Mouse (Mus musculus) granulocyte monocyte progenitor cell, adult 5-6 weeks (primary cell): Measurements from ENCODE around the gene Epha3. TPM values are rescaled to one million over a fixed set of nuclear protein-coding genes. Genes with fewer than 3 reads are reported as not detected.

Source experiments
- ATAC-seq: replicated peaks from 2 replicates; pipeline ENCODE4 v1.8.0; 2016; ENCODE audit warnings: mild to moderate bottlenecking, moderate TSS enrichment, inconsistent platforms; ENCODE audit not compliant: poor library complexity, severe bottlenecking
- total RNA-seq, 2 experiments: library from RNA; stranded (forward) in 1 of 2; stranded (reverse) in 1 of 2; fragments of 200-712, 200-1000 nt in 1 of 2; fragments of >200 nt in 1 of 2; fragmentation: Nextera tagmentation in 1 of 2; gene quantifications; 2 replicates each; pipeline ENCODE4 v1.2.3; 2014 to 2017

Epha3 gene
- total RNA-seq (2014; fragmentation: Nextera tagmentation) (not detected in 2 replicates), total RNA-seq (2017) (not detected in 2 replicates)

DNA sequence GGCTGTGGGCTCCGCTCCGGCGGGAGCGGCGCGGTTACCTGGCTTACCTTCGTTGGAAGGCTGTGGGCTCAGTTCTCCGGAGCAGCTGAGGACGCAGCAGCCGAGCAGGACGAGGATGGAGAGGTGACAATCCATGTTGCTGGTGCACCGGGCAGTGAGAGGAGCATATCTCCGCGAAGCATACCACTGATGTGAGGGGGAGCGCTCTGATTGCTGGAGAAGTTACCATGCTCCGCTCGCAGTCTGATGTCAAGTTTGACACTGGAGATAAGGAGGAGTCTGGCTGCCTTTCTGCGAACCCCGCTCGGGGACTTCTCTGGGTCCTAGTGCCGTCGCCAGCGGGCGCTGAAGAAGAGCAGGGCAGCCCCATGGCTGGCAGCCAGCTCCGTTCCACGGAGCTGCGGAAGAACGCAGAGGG lies at the start of gene Epha3:
Gene Epha3, minus strand, starts transcription at position 263 of the 418 bp plus-strand sequence.
- ATAC-seq = peak; percentile 88

DNA sequence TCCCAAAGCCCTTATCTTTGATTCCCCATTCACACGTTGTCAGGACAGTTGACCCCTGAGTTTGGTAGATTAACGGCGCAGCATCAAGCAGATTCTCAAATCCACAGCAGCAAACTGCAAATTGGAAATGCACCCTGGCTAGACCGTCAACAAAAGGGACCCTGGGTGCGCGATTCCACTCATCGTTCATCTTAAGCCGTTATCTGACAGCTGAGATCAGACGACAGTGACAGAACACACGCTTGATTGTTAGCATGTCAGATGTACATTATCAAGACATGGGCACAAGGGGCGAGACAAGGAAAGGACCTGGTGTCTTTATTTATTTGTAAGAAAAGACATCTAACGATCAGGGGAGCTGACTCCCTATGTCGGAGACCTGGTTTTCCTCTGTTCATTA lies 39.5 kb upstream of the Epha3 start:
- ATAC-seq = no peak

DNA sequence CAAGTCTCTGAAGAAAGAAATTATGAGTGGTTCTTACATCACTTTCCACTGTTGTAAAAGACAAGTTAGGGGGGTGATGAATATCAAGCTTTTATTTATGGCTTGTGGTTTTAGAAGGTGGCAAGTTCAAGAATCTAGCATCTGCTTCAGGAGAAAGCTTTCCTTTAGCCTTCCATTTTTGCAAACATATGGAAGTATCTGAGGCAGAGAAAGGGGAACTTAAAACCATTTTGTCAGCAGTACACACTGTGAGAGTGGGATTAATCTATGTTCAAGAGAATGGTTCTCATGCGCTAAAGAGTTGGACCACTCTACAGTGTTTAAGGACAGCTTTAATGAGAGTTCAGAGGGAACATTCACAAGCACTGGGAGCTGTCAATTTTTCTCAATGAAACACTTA lies 17.2 kb upstream of the Epha3 start:
- no peak for ATAC-seq

DNA sequence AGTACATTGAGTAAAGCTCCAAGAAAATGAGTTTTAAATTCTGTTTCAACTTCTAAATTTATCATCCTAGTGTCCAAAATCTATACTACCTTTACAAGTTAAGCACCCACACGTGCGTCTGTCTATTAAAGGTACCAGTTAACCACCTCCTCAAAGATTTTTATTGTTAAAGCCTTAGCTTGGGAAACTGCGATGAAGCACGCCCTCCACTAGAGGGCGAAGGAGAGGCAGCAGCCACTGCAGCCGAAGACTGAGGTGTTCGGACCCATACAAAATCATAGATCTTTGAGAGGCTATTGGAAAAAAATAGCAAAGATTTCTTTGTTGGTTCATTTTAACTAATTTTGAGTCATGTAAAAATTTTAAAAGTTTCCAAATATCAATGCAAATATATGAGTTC lies 8.3 kb upstream of the Epha3 start:
- ATAC-seq = peak; percentile 88

DNA sequence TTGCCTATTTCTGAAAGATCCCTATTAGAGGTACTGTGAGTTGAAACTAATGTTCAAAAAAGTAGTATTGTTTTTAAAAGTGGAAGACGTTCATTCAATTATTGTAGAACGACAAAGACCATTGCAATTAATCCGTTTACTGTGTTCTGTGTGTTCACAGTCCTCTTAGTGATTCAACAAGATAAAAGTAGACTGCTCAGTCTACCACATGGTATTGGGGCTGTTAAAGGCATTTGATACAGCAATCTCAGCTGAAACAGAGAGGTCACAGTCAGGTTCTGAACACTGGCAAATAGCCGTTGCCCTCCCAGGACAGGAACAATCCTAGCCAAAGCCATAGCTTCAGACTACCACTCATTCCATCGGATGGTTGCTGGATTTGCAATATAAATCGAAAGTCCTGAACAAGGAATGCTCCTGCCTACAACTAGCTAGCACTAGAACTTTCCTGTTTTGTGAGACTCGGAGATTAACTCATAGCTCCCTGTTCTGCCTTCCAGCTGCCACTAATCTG lies 545 bp upstream of the Epha3 start:
- ATAC-seq = no peak

DNA sequence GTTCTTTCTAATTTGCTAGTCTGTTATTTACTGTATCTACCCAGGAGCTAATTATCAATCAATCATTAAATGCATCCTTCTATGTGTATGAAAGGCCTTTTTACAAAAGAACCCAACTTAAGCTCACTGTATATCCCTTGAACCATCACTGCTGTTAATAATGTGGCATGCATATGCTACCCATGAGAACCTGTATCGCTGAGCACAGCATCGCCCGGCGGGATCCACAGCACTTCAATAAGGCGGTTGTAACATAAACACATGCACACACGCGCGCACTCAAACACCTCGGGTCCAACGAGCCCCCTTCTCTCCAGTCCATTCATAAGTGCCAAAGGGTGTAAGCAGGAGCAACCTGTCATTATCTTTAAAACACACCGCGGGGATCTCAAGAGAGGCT lies 794 bp downstream of the Epha3 start:
- ATAC-seq = no peak

DNA sequence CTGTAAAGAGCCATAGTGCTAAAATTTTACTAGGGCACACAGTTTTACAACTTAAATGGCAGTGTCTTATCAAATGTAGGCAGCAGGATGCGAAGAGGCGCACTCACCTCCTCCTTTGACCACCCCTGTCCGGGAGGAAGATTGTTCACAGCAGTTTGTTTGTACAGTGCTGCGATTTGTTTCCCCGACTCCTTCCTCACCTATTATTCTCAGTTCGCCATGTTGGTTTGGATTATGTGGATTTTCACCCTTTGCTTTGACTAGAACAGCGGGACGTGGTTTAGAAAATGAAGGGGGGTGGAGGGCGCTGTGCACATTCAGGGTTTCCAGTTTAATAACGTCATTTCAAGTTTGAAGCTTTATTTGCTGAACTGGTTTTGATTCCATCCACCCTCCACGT lies 6.4 kb downstream of the Epha3 start:
- no peak for ATAC-seq

DNA sequence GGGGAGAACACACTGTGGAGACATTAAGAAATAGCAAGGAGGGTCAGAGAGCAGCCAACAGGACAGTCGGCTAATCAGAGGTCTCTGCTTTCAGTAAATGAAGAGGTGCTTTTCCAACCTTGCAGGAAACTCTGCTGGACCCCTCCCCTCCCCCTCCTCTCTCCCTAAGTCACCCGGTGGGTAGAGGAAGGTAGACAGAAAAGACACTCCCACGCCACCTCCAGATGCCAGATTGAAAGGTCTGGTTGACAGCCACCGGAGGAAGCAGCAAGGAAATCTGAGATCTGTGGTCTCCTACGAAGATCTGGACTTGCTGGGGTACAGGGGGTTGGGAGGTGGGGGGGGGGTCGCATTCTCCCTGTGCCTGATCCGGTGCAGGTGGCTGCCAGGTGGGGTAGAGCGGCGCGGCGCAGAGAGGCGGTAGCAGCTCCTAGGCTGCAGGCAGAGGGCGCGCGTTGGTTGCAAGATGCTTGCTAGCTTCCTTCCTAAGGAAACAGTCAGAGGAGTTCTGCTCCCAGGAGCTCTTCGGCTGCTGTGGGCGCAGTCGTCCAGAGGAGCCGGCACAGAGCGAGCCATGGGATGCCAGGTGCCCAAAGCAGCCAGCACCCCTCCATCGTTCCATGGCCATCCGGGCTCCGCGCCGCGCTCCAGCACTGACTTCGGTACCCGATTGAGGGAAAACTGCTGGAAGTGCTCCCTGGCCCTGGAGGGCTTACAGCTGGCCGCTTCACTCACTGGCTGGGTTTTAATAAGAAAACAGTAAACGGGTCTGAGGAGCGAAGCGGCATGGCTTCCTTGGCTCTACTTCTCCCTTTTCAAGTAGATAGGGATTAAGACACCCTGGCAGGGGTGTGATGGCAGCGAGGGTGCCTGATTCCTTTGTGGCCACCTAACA lies 7.1 kb downstream of the Epha3 start:
- ATAC-seq = peak; percentile 65

DNA sequence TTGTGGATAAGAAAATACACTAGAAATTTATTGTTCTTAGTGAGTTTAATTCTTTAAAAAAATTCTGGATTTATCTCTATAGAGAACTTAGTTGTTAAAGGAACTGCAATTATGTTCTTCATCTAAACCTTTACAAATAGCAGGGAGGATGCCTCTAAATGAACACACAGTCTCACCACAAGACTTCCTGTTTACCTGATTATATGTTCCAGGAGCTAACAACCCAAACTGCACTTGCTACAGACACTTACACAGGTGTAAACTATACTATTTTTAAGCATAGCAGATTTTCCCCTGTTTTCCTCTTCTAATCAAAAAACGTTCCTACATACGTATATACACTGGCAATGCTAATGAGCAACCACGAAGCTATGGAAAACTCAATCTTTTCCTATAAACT lies 13.7 kb downstream of the Epha3 start:
- ATAC-seq = no peak

DNA sequence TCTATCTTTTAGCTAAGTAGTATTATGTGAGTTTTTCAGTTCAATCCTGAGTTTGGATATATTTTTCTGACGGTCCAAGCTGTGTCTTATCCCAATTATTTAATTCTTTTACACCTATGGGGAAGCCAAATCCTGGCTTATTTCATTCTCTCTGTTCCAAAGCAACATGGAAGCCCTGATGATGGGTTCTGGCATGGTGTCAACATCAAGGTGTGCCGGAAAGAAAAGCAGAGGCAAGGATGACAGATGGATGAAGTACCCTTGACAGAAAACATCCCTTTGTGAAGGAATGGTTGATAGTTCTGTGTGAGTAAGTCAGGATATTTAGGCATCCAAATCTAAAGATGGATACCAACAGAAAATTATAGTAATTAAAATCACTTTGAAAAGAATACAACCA lies 21.1 kb downstream of the Epha3 start:
- no peak for ATAC-seq

DNA sequence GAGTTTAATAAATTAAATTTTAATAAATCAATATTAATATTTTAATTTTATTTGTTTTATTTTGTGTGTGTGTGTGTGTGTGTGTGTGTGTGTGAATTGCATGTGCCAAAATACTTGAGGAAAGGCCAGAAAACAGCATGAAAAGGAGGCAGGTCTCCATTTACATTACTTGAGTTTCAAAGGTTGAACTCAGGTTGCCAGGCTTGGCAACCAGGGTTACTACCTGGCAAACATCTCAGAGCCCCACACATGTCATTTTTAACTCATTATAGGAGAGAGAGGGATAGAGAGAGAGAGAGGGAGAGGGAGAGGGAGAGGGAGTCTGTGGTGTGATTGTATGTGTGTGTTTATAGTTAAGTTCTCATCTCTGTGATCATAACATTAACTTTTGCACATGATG lies 26.5 kb downstream of the Epha3 start:
- ATAC-seq = no peak

DNA sequence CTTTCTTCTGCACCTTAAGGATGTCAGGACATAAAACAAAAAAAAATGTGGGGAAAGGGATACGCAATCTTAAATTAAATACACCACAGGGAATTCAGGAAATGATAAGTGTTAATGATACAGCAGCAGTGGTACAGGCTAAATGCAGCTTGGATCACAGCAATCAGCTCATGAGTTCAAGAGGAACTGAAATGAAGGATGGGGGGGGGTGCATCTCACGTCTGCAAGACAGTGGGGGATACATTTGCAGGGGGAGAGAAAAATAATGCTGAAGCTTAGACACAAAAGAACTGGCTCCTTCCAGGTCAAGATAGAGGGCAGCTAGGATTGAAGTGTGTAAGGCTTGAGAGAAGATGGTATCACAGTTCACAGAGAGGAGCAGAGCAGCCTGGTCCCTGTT lies 42.8 kb downstream of the Epha3 start:
- ATAC-seq = no peak

DNA sequence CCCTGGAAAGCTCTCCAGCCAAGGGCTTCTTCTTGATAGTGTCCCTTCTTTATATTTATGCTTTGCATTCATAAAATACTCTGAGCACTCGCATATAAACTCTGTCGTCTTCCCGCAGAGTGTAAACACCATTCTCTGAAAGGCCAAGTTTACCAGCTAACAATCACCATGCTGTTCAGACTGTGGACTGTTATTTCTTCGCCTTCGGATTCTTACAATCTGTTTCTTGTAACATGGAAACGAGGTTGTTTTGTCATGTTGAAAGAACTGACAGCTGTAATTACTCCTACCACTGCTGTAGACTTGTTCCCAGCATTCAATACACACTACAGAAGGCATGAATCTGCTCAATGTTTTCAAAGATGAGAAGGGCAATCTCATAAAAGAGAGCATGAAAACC lies 46.4 kb downstream of the Epha3 start:
- ATAC-seq = no peak

DNA sequence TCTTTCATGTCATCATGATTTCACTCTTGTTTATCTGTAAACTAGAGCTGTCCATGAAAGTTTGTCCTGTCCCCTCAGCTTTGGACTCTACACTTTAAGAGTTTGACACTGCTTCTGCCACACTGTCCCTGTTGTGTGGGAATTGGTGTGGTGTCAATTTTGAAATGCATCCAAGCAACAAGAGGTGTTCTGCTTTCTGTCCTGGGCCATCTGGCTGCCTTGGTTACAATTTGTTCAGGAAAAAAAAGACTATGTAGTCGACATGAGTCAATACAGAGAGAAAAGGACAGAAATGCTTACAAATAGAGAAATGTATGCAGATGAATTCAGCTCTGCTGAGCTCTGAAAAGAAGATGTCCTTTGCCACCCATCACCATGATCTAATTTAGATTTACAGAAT lies 47.3 kb downstream of the Epha3 start:
- ATAC-seq = no peak

DNA sequence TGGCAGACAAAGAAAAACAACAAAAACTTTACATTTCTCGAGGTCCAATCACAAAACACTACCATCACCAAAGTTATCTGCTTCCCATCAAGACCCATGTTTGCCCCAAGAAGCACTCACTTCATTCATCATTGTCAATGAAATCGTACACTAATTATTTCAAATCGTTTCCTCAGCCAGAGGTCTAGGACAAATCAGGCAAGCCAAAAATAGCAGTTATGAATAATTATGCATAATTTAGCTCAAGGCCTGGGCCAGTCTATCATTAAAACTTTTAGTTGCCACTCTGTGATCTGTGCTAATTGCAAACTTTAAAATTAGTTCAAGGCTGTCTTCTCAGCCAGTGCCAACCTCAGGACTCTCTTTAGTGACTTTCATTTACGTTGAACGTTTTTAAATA lies 54.1 kb downstream of the Epha3 start:
- no peak for ATAC-seq

DNA sequence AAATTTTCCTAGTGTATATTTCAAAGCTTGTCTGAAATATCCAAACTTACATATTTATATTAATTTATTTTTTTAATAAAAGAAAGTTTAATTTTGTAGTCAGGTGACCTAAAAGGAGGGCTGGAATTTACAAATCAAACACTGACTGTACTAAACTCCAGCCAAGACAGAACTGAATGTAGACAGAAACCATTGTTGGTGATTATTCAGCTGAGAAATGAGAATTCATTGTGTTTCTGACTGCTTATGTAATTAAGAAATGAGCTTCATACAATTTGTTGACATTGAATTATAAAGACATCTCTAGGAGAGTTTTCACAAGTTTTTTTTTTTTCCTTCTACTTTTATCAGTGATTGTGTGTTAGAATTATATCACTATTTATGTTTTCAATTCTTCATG lies 55.0 kb downstream of the Epha3 start:
- no peak for ATAC-seq

DNA sequence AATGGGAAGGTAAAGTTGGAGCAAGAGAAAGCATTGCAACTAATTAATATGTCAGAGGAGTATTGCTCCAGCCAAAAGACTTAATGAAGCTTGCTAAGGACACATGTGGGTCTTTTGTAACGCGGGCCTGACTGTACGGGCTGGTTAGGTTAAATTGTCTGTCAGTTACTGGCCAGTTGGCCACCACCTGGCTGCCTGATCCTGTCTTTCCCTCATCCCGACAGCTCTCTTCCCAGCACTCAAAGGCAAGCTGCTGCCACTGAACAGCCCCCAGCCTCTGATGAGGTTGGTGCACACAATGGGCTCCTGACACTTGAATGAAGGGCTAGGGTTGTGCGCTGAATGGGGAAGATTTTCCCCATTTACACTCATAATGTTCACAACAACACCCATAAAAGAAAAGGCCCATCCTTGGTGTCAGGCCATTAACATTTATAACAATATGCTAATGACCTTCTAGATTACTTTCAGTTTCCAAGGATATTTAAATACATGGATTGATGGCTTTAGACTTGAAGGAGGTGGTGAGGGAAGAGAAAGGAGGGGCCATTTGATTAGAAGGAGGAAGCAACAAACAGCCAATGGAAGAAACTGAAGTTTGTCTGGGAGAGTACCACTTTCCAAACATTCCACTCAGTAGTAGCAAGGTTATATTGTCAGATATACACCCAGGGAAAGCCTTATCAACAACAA lies 57.4 kb downstream of the Epha3 start:
- no peak for ATAC-seq

DNA sequence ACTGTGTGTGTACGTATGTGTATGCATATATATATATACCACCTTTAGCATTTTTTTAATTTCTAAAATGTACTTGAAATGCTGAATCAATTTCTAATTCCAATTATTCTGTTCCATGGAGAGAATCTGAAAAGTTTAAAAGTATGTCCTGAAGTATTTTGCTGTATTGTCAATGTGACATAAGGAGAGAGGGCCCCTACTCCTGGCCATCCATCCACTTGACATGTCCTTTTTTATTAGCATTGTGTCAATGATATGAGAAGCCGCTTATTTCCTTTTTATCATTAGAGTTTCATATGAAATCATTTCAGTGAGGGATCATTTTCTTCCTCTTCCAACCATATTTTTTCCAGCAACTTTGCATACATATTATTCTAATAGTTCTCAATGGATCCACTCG lies 58.0 kb downstream of the Epha3 start:
- ATAC-seq = no peak

DNA sequence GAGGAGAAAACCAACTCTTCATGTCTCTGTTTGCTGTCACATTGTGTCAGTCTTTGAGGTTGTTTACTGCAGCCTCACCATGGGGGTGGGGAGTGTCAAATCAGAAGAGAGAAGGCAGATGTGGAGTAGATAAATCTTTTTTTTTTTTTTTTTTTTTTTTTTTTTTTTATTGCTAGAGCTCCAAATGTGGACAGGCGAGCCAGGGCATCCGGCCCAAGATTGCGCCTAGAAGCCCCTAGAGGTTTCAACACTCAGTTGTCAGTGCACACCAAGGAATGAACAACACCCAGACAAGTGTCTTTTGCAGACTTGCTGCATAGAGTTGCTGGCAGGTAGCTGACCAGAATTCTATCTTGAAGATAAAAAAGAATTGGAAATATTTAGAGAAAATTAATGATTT lies 62.5 kb downstream of the Epha3 start:
- no peak for ATAC-seq

DNA sequence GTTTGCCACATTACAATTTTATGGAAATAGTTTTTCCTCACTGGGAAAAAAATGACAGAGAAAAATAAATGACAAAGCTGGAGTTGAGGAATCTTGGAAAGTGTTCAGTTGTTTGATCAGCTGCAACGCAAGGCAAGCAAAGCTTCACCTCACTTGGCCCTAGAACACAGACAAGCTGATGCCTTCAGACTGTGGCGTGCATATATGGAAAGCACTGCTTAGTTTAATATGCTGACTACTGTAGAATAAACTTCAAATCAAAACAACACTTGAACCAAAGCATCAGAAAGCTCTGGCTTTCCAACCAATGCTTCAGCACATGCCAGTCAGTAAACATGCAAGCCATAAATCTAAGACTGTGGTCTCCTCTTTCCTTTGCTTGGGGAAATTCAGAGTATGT lies 65.6 kb downstream of the Epha3 start:
- no peak for ATAC-seq

DNA sequence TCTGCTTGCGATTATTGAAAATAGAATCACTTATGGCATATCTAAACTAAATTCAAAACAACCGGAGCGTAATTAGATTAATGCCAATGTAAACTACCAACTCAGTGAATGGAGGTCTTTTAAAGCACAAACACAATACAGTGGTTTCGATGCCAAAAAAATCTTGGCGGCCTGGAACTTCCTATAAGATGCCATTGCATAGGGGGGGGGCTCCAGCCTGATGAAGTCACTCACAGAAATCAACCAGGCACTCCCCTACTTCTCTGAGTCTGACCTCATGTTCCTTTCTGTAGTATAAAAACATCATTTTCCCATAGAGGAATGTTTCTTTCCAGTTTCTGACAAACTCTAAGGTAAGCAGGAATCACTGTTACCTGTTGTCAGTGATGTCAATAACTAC lies 69.7 kb downstream of the Epha3 start:
- ATAC-seq = no peak

DNA sequence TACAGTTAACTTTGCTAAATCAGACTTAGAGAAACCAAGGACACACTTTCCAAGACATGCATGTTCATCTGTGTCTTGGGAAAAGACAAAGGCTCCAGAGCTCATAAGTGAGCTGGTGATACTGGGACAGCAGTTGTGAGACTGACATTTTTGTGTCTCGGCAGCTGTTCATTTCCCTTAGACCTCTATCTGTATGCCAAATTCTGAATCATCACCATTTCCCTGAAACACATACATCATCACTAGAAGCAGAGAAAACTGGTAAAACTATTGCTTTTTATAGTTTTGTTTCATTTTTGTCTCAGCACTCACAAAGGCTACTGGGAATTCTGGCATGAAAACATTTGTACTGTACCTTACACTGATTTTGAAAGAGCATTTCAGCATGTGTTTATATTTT lies 70.2 kb downstream of the Epha3 start:
- ATAC-seq = no peak
